Mouse (Mus musculus) neural tube, embryonic 11.5 days (tissue): ENCODE results near the gene Arhgef3. TPM values are rescaled to one million over a fixed set of nuclear protein-coding genes. Genes with fewer than 3 reads are reported as not detected.

Experiments
- ATAC-seq: fragments of 200-750 bp; cut with Nextera tagmentation; 2 replicates; pipeline ENCODE4 v1.8.0; 2017; ENCODE audit warnings: moderate number of reproducible peaks, mild to moderate bottlenecking, moderate TSS enrichment, moderate library complexity; ENCODE audit not compliant: insufficient read depth, low FRiP score, low TSS enrichment
- DNase-seq: peaks from one replicate; pipeline ENCODE4 v3.0.0-alpha.2; 2015; ENCODE audit warnings: low spot score
- H3K27ac ChIP-seq: fragments of 300-500 bp; sonication (generic); 2 replicates; pipeline ENCODE4 v1.5.1; 2014; ENCODE audit warnings: low read depth, mild to moderate bottlenecking, low read length
- H3K27me3 ChIP-seq: fragments of 300-500 bp; sonication (generic); 2 replicates; pipeline ENCODE4 v1.6.1; 2014; ENCODE audit warnings: mild to moderate bottlenecking, low read length, mixed read lengths; ENCODE audit not compliant: control insufficient read depth, insufficient read depth
- H3K36me3 ChIP-seq: fragments of 300-500 bp; sonication (generic); 2 replicates; pipeline ENCODE4 v1.6.1; 2014; ENCODE audit warnings: mild to moderate bottlenecking, low read length, moderate library complexity, mixed read lengths; ENCODE audit not compliant: control insufficient read depth, insufficient read depth
- H3K4me1 ChIP-seq: fragments of 300-500 bp; sonication (generic); 2 replicates; pipeline ENCODE4 v1.6.1; 2014; ENCODE audit warnings: low read length, mixed read lengths; ENCODE audit not compliant: control insufficient read depth, insufficient read depth
- H3K4me2 ChIP-seq: fragments of 300-500 bp; sonication (generic); 2 replicates; pipeline ENCODE4 v1.6.1; 2014; ENCODE audit warnings: low read depth, mild to moderate bottlenecking, moderate library complexity
- H3K4me3 ChIP-seq: fragments of 300-500 bp; sonication (generic); 2 replicates; pipeline ENCODE4 v1.5.1; 2014; ENCODE audit warnings: low read depth, low read length
- H3K9ac ChIP-seq: fragments of 300-500 bp; sonication (generic); 2 replicates; pipeline ENCODE4 v1.6.1; 2014; ENCODE audit warnings: mild to moderate bottlenecking, low read length
- H3K9me3 ChIP-seq: fragments of 300-500 bp; sonication (generic); 2 replicates; pipeline ENCODE4 v1.6.1; 2016; ENCODE audit warnings: low read length; ENCODE audit not compliant: control insufficient read depth
- WGBS: fragments of 180-500 bp; shearing (Covaris S2); extraction: QIAGEN DNeasy Blood & Tissue Kit; methylation state at CpG from one replicate; pipeline ENCODE4 v1.1.7; 2014; 5-methylcytosine and 5-hydroxymethylcytosine counted together
- polyA plus RNA-seq: library from polyadenylated mRNA; unstranded; fragments of >200 nt; fragmentation: Nextera tagmentation; extraction: Ambion mirVana; gene quantifications from 2 replicates; pipeline ENCODE4 v1.2.1, GENCODE M21; 2014

Arhgef3 gene
- polyA plus RNA-seq, 1 experiment from 2014 or later: 5.1 TPM

GRCm38 (mm10) chr14:27075909-27076521 is 38.7 kb upstream of the Arhgef3 start:
- no peak overlapping the region for H3K4me2 ChIP-seq
- H3K27me3 ChIP-seq: no peaks in the 10 kb centered on the region
- 75% methylated on average over 8 of the region's 8 CpGs for WGBS
- ATAC-seq (no peak), DNase-seq (no peak)
- no peak overlapping the region for H3K9ac ChIP-seq
- H3K9me3 ChIP-seq: no peaks in the 10 kb centered on the region
- H3K4me3 ChIP-seq: no peak overlapping the region
- no peaks in the 10 kb centered on the region for H3K36me3 ChIP-seq
- peaks cover 32% of the 10 kb centered on the region for H3K4me1 ChIP-seq
- no peak overlapping the region for H3K27ac ChIP-seq

GRCm38 (mm10) chr14:27076522-27076920 is 38.2 kb upstream of the Arhgef3 start:
- DNase-seq (no peak), ATAC-seq (no peak)
- no peak overlapping the region for H3K9ac ChIP-seq
- H3K27me3 ChIP-seq: no peaks in the 10 kb centered on the region
- WGBS: 80% methylated on average over 2 of the region's 2 CpGs
- no peaks in the 10 kb centered on the region for H3K36me3 ChIP-seq
- H3K9me3 ChIP-seq: no peaks in the 10 kb centered on the region
- no peak overlapping the region for H3K4me2 ChIP-seq
- H3K4me3 ChIP-seq: no peak overlapping the region
- no peak overlapping the region for H3K27ac ChIP-seq
- peaks cover 32% of the 10 kb centered on the region for H3K4me1 ChIP-seq

GRCm38 (mm10) chr14:27081536-27082275 is 33.0 kb upstream of the Arhgef3 start:
- Histone ChIP-seq H3K27ac (no peak overlapping the region), H3K4me1 (no peaks in the 10 kb centered on the region), H3K4me2 (no peak overlapping the region), H3K9me3 (no peaks in the 10 kb centered on the region), H3K4me3 (no peak overlapping the region), H3K36me3 (peaks cover 4% of the 10 kb centered on the region; the same call in 1 of the 2 replicates), H3K9ac (no peak overlapping the region), H3K27me3 (no peaks in the 10 kb centered on the region)
- DNase-seq (no peak), ATAC-seq (no peak)
- 67% methylated on average over 5 of the region's 5 CpGs for WGBS

GRCm38 (mm10) chr14:27085471-27085870 is 29.2 kb upstream of the Arhgef3 start:
- peaks cover 9% of the 10 kb centered on the region for H3K36me3 ChIP-seq
- ATAC-seq (no peak), DNase-seq (no peak)
- no peaks in the 10 kb centered on the region for H3K9me3 ChIP-seq
- 90% methylated on average over 5 of the region's 5 CpGs for WGBS
- no peak overlapping the region for H3K9ac ChIP-seq
- no peaks in the 10 kb centered on the region for H3K27me3 ChIP-seq
- H3K4me3 ChIP-seq: no peak overlapping the region
- no peak overlapping the region for H3K27ac ChIP-seq
- H3K4me2 ChIP-seq: no peak overlapping the region
- H3K4me1 ChIP-seq: no peaks in the 10 kb centered on the region

GRCm38 (mm10) chr14:27085999-27086398 is 28.7 kb upstream of the Arhgef3 start:
- no peaks in the 10 kb centered on the region for H3K9me3 ChIP-seq
- 75% methylated on average over 4 of the region's 4 CpGs for WGBS
- no peak overlapping the region for H3K27ac ChIP-seq
- no peak overlapping the region for H3K4me2 ChIP-seq
- ATAC-seq (no peak), DNase-seq (no peak)
- H3K4me3 ChIP-seq: no peak overlapping the region
- peaks cover 9% of the 10 kb centered on the region for H3K36me3 ChIP-seq
- no peaks in the 10 kb centered on the region for H3K4me1 ChIP-seq
- no peaks in the 10 kb centered on the region for H3K27me3 ChIP-seq
- H3K9ac ChIP-seq: no peak overlapping the region

GRCm38 (mm10) chr14:27094247-27094646 is 20.5 kb upstream of the Arhgef3 start:
- ATAC-seq: no peak
- no peaks in the 10 kb centered on the region for H3K4me1 ChIP-seq
- no peak overlapping the region for H3K27ac ChIP-seq
- no peak overlapping the region for H3K4me2 ChIP-seq
- no peak overlapping the region for H3K9ac ChIP-seq
- WGBS: 82% methylated on average over 5 of the region's 5 CpGs
- H3K9me3 ChIP-seq: no peaks in the 10 kb centered on the region
- H3K27me3 ChIP-seq: no peaks in the 10 kb centered on the region
- no peak for DNase-seq
- no peak overlapping the region for H3K4me3 ChIP-seq
- H3K36me3 ChIP-seq: no peaks in the 10 kb centered on the region; the same call in none of the 2 replicates

- H3K27ac ChIP-seq: no peak overlapping the region
Measured at GRCm38 (mm10) chr14:27096133-27096532, 18.6 kb upstream of the Arhgef3 start.

GRCm38 (mm10) chr14:27096779-27097178 is 17.9 kb upstream of the Arhgef3 start:
- no peak overlapping the region for H3K27ac ChIP-seq
- no peaks in the 10 kb centered on the region for H3K4me1 ChIP-seq
- no peak overlapping the region for H3K9ac ChIP-seq
- 22% methylated on average over 3 of the region's 3 CpGs for WGBS
- peak; percentile 78 for DNase-seq
- ATAC-seq: no peak
- no peaks in the 10 kb centered on the region; the same call in none of the 2 replicates for H3K36me3 ChIP-seq
- no peak overlapping the region for H3K4me3 ChIP-seq
- H3K9me3 ChIP-seq: no peaks in the 10 kb centered on the region
- H3K4me2 ChIP-seq: no peak overlapping the region
- H3K27me3 ChIP-seq: no peaks in the 10 kb centered on the region

More at GRCm38 (mm10) chr14:27096133-27096532, 18.6 kb upstream of the Arhgef3 start:
- ATAC-seq (no peak), DNase-seq (no peak)
- H3K4me1 ChIP-seq: no peaks in the 10 kb centered on the region
- H3K9me3 ChIP-seq: no peaks in the 10 kb centered on the region
- H3K4me2 ChIP-seq: no peak overlapping the region
- no peak overlapping the region for H3K4me3 ChIP-seq
- H3K27me3 ChIP-seq: no peaks in the 10 kb centered on the region
- no peaks in the 10 kb centered on the region; the same call in none of the 2 replicates for H3K36me3 ChIP-seq
- H3K9ac ChIP-seq: no peak overlapping the region
- 73% methylated on average over 9 of the region's 9 CpGs for WGBS

GRCm38 (mm10) chr14:27101735-27102134 is 13.0 kb upstream of the Arhgef3 start:
- Histone ChIP-seq H3K36me3 (no peaks in the 10 kb centered on the region; the same call in none of the 2 replicates), H3K27ac (no peak overlapping the region), H3K4me1 (0 out of 2 replicates have a peak, but pooled peaks cover 2% of the 10 kb centered on the region), H3K9ac (no peak overlapping the region), H3K9me3 (no peaks in the 10 kb centered on the region), H3K4me3 (no peak overlapping the region), H3K27me3 (no peaks in the 10 kb centered on the region), H3K4me2 (no peak overlapping the region)
- ATAC-seq: no peak
- no peak for DNase-seq
- WGBS: 71% methylated on average over 7 of the region's 7 CpGs
